Mouse (Mus musculus) left cerebral cortex, adult 8-10 months (tissue): ENCODE measurements around the gene Uimc1. TPM values are rescaled to one million over a fixed set of nuclear protein-coding genes. Genes with fewer than 3 reads are reported as not detected.

ENCODE experiments used
- DNase-seq, 2 experiments: peaks; one replicate each; pipeline ENCODE4 v3.0.0; 2022; ENCODE audit warnings: low spot score in 2 of 2
- total RNA-seq, 4 experiments: library from RNA; stranded (reverse); gene quantifications; 2 replicates each; pipeline ENCODE4 v1.2.4; 2022

The Uimc1 gene
- total RNA-seq, 4 experiments from 2014 or later = 20.3 to 24.7 (median 23.3) TPM

- DNase-seq = no peak
Measured at GRCm38 (mm10) chr13:55047706-55048105, 52.4 kb downstream of the Uimc1 start.

GRCm38 (mm10) chr13:55040016-55040415, 60.1 kb downstream of the Uimc1 start:
- DNase-seq = no peak

DNA sequence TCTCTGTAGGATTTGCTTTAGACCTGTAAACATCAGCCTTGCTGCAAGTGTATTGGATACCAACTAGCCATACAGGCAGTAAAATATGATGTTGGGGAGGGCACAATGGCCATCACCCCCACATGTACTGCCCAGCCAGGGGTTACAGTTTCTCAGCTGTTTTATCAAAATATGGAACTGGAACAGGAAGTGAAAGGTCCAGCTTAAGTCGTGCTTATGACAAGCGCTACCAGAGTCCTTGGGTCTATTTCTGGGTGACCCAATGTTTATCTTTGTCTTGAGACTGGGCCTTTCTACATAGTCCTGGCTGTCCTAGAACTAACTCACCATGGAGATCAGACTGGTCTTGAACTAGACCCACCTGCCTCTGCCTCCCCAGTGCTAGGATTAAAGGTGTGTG, 75.9 kb downstream of the Uimc1 start:
- DNase-seq = no peak

- DNase-seq = no peak
Measured at GRCm38 (mm10) chr13:55022715-55023114, 77.4 kb downstream of the Uimc1 start.

GRCm38 (mm10) chr13:55022256-55022655, 77.8 kb downstream of the Uimc1 start:
- DNase-seq = no peak

DNA sequence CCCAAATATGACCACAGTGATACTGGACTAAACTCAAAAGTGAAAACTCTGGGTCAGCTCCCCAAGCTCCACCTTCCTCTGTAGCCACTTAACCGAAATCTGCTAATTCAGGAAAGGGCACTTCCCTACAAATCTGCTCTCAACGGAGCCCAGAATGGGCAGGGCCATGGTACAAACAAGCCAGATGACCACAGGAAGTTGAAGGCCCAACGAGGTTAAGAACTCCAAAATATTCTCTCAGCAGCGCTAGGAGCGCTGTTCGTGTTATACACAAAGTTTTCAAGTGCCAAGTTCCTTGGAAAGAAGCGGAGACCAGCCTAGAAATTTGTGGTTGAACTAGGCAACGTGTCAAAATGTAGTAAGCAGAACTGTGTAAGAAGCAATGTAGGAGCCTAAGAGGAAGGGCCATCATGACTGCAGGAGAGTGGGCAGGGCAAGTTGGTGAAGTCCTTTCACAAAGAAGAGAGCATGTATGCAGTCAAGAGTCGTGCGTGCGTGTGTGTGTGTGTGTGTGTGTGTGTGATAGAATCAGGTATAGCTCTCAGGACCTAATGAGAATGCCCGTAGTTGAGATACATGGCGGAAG, 78.8 kb downstream of the Uimc1 start, which contains the start of gene Hk3:
Hk3 (minus strand) TSS at position 192 of the 586 bp plus-strand sequence.
- no peak for DNase-seq

- DNase-seq = no peak
Measured at GRCm38 (mm10) chr13:55020051-55020450, 80.0 kb downstream of the Uimc1 start.

GRCm38 (mm10) chr13:55019181-55019580, 80.9 kb downstream of the Uimc1 start:
- DNase-seq = no peak

DNA sequence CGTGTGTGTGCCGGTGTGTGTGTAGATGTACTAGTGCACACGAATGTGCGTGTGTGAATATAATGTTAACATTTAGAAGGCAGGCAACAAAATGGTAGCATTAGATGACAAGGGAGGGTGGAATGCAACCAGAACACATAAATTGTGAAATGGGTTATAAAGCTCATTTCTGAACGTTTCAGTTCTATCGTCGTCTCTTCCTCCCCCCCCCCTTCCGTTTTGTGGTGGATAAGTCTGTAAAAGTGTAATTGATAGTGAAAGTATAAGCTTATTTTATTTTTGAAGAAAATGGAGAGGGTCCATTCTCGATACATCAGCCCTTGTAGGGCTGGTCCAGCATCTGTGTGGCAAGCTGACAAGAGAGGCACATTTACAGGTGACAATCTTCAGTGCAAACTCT, 81.4 kb downstream of the Uimc1 start:
- no peak for DNase-seq

DNA sequence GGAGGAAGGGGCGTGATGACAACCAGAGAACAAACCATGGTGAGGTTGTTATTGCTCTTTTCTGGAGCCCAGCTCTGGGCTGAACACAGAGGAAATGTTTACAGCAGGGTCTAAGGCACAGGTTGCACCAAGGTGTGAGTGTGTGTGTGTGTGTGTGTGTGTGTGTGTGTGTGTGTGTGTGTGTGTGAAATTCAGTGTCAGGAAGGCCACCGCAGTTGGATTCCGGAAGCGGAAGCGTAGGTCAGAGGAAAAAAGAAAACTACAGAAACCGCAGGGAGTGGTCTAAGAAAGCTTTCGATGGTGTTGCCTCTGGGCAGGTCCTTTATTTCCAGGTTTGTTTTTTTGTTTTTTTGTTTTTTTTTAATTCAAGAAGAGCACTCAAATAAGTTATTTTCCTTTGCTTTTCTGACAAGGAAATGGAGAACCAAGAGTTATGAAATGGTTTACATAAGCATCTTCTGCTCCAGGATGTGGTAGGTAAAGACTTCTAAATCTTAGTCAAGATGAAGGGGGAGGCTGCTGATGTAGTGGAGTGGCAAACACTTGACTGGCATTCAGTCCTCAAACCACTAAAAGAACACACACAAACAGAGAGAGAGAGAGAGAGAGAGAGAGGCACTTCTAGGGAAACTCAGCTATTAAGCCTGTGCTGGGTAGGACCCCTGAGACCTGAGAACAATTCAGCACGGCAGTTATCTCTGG, 82.1 kb downstream of the Uimc1 start:
- no peak for DNase-seq

DNA sequence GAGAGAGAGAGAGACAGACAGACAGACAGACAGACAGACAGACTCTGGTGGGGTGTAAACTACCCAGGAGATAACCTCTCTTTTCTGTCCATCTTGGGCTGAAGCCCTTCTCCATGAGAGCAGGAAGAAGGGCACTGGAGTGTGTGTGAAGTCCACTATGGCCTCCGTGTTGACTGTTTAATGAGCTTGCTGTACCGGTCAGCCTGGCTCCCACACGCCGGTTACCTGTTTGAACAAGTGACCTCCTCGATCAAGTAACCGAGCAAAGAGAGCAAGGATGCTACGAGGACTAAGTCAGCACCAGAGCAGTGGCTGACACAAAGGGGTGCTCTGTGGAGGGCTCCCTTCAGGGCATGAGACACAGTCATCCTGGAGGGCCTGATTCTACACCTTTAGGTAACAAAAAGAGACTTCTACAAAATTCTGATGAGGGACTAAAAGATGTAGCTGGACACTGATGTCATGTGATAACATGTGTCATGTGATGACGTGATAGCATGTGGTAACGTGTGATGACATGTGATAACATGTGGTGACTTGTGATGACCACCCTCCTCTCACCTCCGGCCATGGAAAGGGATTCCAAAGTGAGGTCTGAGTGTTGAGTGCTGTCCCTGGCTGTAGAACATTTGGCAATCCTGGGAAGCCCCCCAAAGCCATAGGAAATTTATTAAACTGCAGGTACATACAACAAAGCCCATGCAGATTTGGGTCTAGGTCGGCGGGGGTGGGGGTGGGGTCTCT, 82.8 kb downstream of the Uimc1 start:
- DNase-seq = no peak

GRCm38 (mm10) chr13:55014451-55014850, 85.6 kb downstream of the Uimc1 start:
- DNase-seq = no peak

- DNase-seq = no peak
Measured at GRCm38 (mm10) chr13:55013702-55014344, 86.3 kb downstream of the Uimc1 start.

- no peak for DNase-seq
Measured at GRCm38 (mm10) chr13:55011981-55012478, 88.1 kb downstream of the Uimc1 start.

DNA sequence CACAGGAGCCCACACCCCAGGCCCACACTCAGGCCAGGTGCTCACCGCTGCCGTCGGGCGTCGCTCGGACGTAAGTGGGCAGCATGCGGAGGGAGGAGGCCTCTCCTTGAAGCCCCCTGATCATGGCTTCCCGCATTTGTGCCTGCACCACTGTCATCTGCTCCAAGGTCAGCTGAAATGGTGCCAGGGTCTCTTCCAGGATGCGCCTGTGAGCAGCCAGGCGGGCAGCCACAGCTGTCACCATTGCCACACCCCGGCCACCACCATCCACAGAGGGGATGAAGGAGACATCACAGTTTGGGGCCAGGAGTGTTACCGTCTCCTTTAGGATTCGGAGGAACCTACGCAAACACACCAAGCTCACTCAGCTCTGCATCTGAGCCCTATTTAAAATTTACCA, 89.0 kb downstream of the Uimc1 start:
- no peak for DNase-seq

GRCm38 (mm10) chr13:55008589-55008988, 91.5 kb downstream of the Uimc1 start:
- no peak for DNase-seq

DNA sequence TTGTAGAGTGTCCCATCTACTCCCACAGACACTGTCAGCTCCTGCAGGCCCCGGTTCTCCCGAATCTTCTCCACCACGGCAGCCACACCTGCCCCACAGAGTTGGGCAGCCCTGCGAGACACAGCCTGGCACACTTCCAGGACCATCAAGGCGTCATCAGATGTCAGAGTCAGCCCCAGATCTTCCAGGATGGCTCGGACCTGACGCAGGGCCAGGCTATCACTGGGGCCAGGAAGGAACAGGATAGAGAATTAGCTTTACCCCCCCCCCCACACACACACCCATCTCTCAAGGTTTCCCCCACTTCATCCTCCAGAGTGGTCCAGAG, 93.7 kb downstream of the Uimc1 start:
- no peak for DNase-seq

DNA sequence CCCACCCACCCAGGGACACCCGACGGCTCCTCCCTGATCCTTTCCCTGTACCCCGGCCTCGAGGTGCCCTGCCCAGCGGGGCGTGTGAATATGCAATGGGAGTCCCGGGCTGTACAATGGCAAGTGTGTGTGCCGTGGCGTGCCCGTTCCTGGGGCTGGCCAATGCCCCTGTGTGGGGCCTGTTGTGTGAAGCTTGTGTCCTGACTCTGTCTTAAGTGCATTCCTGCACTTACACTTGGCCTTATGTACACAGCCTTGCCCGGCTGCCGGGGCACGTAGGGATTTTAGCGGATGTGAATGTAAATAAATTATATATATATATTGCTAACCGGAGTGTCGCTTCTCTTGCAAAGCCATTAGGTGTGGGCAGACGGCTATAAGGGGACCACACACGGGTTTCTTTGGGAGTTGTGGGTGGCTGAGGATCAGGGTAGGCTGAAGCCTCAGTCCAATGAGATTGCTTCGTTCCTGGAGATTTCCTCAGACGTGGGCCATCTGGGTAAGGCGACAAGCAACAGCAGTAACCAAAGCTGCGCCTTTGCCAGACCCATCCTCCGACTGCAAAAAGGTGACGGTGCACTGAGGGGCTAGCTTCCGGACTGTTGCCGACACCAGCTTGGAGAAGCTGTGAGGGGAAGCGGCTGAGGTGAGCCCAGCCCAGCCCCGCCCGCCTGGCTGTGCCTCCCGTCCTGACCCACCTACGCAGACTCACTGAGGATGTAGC, 94.2 kb downstream of the Uimc1 start:
- DNase-seq = no peak

- DNase-seq = no peak
Measured at GRCm38 (mm10) chr13:55004646-55005045, 95.5 kb downstream of the Uimc1 start.

DNA sequence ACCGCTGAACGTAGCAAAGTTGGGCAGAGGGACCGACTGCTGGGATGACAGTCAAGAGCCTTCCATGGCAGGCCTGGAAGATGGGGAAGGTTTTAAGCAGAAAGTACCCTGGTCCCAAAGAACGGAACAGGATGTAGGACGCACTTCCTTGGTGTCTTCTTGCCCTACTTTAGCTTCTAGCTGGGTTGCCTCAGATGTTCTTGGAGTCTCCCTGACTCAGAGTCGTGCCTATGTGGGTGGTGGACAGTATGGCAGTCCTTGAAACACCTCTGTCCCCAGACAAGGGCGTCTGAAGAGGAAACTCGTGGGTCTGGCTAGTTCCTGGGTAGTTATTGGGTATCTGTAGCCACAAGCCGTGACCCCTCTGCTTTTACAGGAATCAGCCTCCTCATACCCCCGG, 98.0 kb downstream of the Uimc1 start:
- DNase-seq = peak in 1 of 2 experiments; percentile 57

DNA sequence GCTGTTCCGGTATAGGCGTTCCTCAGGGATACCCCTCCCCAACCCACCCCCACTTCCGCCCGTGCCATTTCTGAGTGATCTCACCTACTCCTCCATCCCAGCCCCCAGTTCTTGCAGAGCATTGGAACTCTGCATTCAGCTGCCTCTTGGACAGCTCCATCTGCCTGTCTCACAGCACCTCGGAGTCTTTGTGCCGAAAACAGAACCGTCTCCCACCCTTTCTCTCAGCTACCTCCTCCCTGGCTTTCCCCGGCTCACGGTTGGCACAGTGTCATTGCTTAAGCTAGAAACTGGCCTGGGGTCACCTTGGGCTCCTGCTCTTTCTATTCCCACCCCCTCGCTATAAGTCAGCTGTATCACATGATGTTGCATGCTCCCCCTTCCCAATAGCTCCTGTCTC, 99.7 kb downstream of the Uimc1 start:
- peak in 1 of 2 experiments; percentile 80 for DNase-seq
